Mouse (Mus musculus) CH12.LX (cell line): ENCODE results near the gene Ahnak.

ENCODE experiments used
- BHLHE40 ChIP-seq: IDR thresholded peaks from 2 replicates; pipeline ENCODE4 v1.6.1; 2011; ENCODE audit warnings: mild to moderate bottlenecking, low read depth, low read length, improper control_type of control experiment
- CTCF ChIP-seq, 2 experiments: IDR thresholded peaks in 1 of 2; conservative IDR thresholded peaks in 1 of 2; 2 replicates each; pipeline ENCODE4 v1.5.1; 2011 to 2012; ENCODE audit warnings: low read depth in 2 of 2, low read length in 2 of 2, improper control_type of control experiment in 1 of 2, inconsistent platforms in 1 of 2, mild to moderate bottlenecking in 1 of 2, moderate library complexity in 1 of 2
- EP300 ChIP-seq: IDR thresholded peaks from 2 replicates; pipeline ENCODE4 v1.6.1; 2011; ENCODE audit warnings: low read length, improper control_type of control experiment
- MAFK ChIP-seq: IDR thresholded peaks from 2 replicates; pipeline ENCODE4 v1.6.1; 2011; ENCODE audit warnings: low read length, improper control_type of control experiment; ENCODE audit not compliant: insufficient replicate concordance
- MAX ChIP-seq: IDR thresholded peaks from 2 replicates; pipeline ENCODE4 v1.6.1; 2011; ENCODE audit warnings: low read length, improper control_type of control experiment
- MXI1 ChIP-seq: IDR thresholded peaks from 2 replicates; pipeline ENCODE4 v1.6.1; 2011; ENCODE audit warnings: mild to moderate bottlenecking, low read depth, low read length, improper control_type of control experiment
- MYC ChIP-seq: IDR thresholded peaks from 2 replicates; pipeline ENCODE4 v1.6.1; 2011; ENCODE audit warnings: low read depth, mild to moderate bottlenecking, improper control_type of control experiment, low read length
- SIN3A ChIP-seq: IDR thresholded peaks from 2 replicates; pipeline ENCODE4 v1.6.1; 2012; ENCODE audit warnings: low read length, improper control_type of control experiment, inconsistent platforms
- SMC3 ChIP-seq: IDR thresholded peaks from 2 replicates; pipeline ENCODE4 v1.6.1; 2011; ENCODE audit warnings: low read depth, low read length, improper control_type of control experiment
- TCF12 ChIP-seq: IDR thresholded peaks from 2 replicates; pipeline ENCODE4 v1.6.1; 2014; ENCODE audit warnings: low read depth, mild to moderate bottlenecking, inconsistent platforms, low read length, improper control_type of control experiment
- ZKSCAN1 ChIP-seq: IDR thresholded peaks from 2 replicates; pipeline ENCODE4 v1.6.1; 2012; ENCODE audit warnings: low read depth, inconsistent platforms, low read length, improper control_type of control experiment, borderline replicate concordance
- ZMIZ1 ChIP-seq: IDR thresholded peaks from 2 replicates; pipeline ENCODE4 v1.6.1; 2012; ENCODE audit warnings: low read depth, mild to moderate bottlenecking, inconsistent platforms, low read length, improper control_type of control experiment

DNA sequence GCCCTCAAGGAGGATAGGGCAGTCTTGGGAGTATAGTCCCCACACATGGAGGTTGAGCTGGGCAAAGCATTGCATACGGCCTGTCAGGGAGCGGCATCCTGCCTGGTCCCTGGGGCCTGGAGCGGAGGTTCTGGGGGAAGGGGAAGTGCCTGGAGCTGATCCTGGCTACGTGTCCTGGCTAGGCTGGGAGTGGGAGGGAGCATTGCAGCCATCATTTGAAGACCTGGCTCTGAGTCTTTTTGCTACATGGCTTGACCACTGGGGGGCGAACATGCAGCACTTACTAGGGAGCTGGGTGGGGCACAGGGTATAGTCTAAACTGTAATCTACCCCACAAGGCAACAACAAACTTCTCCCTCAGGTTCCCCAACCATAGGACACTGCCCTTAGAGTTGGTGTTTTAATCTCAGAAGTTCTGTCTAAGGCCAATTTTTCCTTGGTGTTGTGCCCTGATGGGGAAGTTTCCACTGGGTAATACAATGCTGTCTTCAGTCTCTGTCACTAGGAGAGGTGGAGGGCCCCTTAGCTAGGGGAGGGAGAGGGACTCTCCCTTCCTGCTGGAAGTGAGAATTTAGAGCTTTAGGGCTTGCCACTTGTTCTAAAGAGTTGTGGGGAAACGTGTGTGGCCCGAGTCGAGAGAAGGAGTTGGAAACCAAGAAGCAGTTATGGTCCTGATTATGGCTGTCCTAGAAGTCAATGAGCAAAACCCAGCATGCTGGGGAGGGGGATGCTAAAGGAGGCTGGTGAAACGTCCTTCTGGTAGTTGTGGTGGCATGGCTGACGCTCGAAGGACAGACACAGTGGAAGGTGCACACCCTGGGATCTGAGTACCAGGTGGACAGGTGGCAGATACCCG is 3.9 kb downstream of the Ahnak start:
- TF ChIP-seq MAFK (peak; percentile 8; the same call in 1 of the 2 replicates), CTCF (conservative IDR thresholded peaks at IDR 0.05 in 1 of 2, IDR thresholded peaks at IDR 0.05 in 1 of 2; ENCODE audit: low read depth in 2 of 2, low read length in 2 of 2) (peak; percentile 42 to 95), ZMIZ1 (no peak), EP300 (peak; percentile 85), MAX (peak; percentile 65), SMC3 (peak; percentile 98), TCF12 (peak; percentile 53; the same call in 1 of the 2 replicates), BHLHE40 (peak; percentile 67), MXI1 (peak; percentile 88), SIN3A (peak; percentile 67), ZKSCAN1 (no peak), MYC (peak; percentile 73)
